Mouse (Mus musculus) forebrain, postnatal 0 days (tissue): ENCODE data around the gene Tcf20. TPM values are rescaled to one million over a fixed set of nuclear protein-coding genes. Genes with fewer than 3 reads are reported as not detected.
A peak's percentile ranks its signal among the peaks of the same experiment; 100 is the strongest.

ENCODE experiments used
- ATAC-seq: fragments of 200-750 bp; cut with Nextera tagmentation; 2 replicates; pipeline ENCODE4 v1.8.0; 2017; ENCODE audit warnings: mild to moderate bottlenecking, moderate library complexity
- DNase-seq: peaks from one replicate; pipeline ENCODE4 v3.0.0-alpha.2; 2015
- H3K27ac ChIP-seq: fragments of 300-500 bp; sonication (generic); 2 replicates; pipeline ENCODE4 v1.5.1; 2014; ENCODE audit warnings: low read depth, mild to moderate bottlenecking, antibody characterized with exemption, low read length, moderate library complexity, mixed read lengths
- H3K27me3 ChIP-seq: fragments of 300-500 bp; sonication (generic); 2 replicates; pipeline ENCODE4 v1.6.1; 2014; ENCODE audit warnings: mild to moderate bottlenecking, low read length, mixed read lengths; ENCODE audit not compliant: insufficient read depth
- H3K36me3 ChIP-seq: fragments of 300-500 bp; sonication (generic); 2 replicates; pipeline ENCODE4 v1.6.1; 2014; ENCODE audit warnings: mild to moderate bottlenecking, moderate library complexity; ENCODE audit not compliant: insufficient read depth
- H3K4me1 ChIP-seq: fragments of 300-500 bp; sonication (generic); 2 replicates; pipeline ENCODE4 v1.6.1; 2014; ENCODE audit warnings: antibody characterized with exemption; ENCODE audit not compliant: insufficient read depth
- H3K4me2 ChIP-seq: fragments of 300-500 bp; sonication (generic); 2 replicates; pipeline ENCODE4 v1.6.1; 2014; ENCODE audit warnings: low read depth, mild to moderate bottlenecking, moderate library complexity
- H3K4me3 ChIP-seq: fragments of 300-500 bp; sonication (generic); 2 replicates; pipeline ENCODE4 v1.5.1; 2014; ENCODE audit warnings: low read depth, low read length, mixed read lengths
- H3K9ac ChIP-seq: fragments of 300-500 bp; sonication (generic); 2 replicates; pipeline ENCODE4 v1.6.1; 2014; ENCODE audit warnings: mild to moderate bottlenecking
- H3K9me3 ChIP-seq: fragments of 300-500 bp; sonication (generic); 2 replicates; pipeline ENCODE4 v1.6.1; 2016; ENCODE audit warnings: low read length
- CTCF ChIP-seq: sonication (generic); IDR thresholded peaks from 2 replicates; pipeline ENCODE4 v1.5.1; 2016; ENCODE audit warnings: antibody characterized with exemption, control low read depth, low read depth
- WGBS: fragments of 180-500 bp; shearing (Covaris S2); extraction: QIAGEN DNeasy Blood & Tissue Kit; methylation state at CpG from one replicate; pipeline ENCODE4 v1.1.7; 2014; 5-methylcytosine and 5-hydroxymethylcytosine counted together
- polyA plus RNA-seq: library from polyadenylated mRNA; unstranded; fragments of >200 nt; fragmentation: Nextera tagmentation; extraction: Ambion mirVana; gene quantifications from 2 replicates; pipeline ENCODE4 v1.2.1, GENCODE M21; 2015
- total RNA-seq: library from RNA; depleted of rRNA; stranded (reverse); fragments of >200 nt; gene quantifications from 2 replicates; pipeline ENCODE4 v1.2.3, GENCODE M21; 2014

Tcf20 gene
- total and polyA plus RNA-seq, 2 experiments from 2014 or later = 12.2 to 150 TPM

DNA sequence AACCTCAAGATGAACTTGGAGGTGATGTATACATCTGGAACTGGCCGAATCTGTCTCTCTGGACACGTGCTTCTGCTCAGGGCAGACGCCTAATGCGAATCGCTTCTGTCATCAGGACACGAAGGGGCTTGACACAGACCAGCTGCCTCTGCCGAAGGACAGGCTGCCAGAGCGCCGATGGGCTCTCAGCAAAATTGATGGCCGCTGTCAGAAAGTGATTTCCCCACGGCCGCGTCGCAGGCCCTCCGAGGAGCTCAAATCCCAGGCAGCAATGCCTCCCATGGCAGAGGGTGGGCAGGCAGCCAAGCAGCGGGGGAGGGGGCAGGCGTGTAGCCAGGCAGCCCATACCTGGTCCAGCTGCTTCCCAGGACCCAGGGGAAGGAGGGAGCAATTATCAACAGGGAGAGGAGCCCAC lies 49.5 kb downstream of the Tcf20 start:
- DNase-seq = no peak
- no peaks in the 10 kb centered on the region for H3K36me3 ChIP-seq
- H3K4me2 ChIP-seq = peak overlapping the region; percentile 3; the same call in 1 of the 2 replicates
- H3K4me1 ChIP-seq = peaks cover 36% of the 10 kb centered on the region
- 14% methylated on average over 17 of the region's 17 CpGs for WGBS
- H3K9me3 ChIP-seq = no peaks in the 10 kb centered on the region
- H3K4me3 ChIP-seq = no peak overlapping the region
- ATAC-seq = no peak
- TF ChIP-seq CTCF = no peak
- no peaks in the 10 kb centered on the region for H3K27me3 ChIP-seq
- H3K27ac ChIP-seq = 0 out of 2 replicates have a peak overlapping the region, but pooled peaks have one; percentile 23
- 0 out of 2 replicates have a peak overlapping the region, but pooled peaks have one; percentile 28 for H3K9ac ChIP-seq

DNA sequence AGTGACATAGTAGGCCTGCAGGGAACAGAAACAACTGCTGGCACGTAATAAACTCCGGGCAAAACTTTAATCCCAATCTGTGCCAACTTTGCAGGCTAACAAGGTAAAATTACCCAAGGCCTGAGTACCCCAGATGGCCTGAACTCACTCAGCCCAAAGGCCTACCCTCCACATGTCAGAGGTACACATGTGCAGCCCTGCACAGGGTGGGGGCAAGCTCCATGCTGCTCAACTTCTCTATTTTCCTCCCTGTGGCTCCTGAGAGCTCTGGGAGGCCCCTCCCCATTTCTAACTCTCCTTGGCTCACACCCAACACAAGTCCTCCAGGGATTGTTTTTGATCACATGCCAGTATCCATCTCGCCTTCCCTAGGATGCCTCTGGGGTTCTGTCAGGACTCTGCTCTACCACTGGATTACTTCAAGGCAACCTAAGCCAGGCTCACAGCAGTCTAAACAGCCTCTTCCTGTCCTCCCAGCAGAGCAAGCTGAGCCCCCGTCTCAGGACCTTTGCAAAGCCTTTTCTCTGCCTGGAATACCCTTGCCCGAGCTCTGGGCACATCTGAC lies 50.2 kb downstream of the Tcf20 start:
- Histone ChIP-seq H3K36me3 (no peaks in the 10 kb centered on the region), H3K4me3 (no peak overlapping the region), H3K9ac (no peak overlapping the region), H3K27me3 (no peaks in the 10 kb centered on the region), H3K4me1 (peaks cover 37% of the 10 kb centered on the region), H3K4me2 (no peak overlapping the region), H3K27ac (0 out of 2 replicates have a peak overlapping the region, but pooled peaks have one; percentile 23), H3K9me3 (no peaks in the 10 kb centered on the region)
- 30% methylated on average over 5 of the region's 5 CpGs for WGBS
- DNase-seq (peak; percentile 60), ATAC-seq (no peak)
- no peak for TF ChIP-seq CTCF

DNA sequence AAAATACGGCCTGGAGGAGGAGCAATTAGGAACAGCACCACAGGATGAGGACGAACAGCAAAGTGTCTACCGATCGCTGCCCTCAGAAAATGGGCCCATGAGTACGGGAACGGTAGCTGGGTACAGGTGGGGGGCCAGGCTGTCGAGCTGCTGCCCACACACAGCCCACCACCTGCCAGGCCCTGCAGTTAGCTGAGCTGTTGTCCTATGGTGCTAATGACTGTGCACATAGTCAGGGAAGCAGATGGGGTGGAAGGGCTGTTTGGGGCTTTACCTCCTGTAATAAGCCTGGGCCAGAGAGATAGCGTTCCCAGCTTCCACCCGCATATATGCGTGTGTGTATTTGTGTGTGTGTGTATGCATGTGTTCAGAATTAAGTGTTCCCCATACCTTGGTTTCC lies 52.7 kb downstream of the Tcf20 start:
- ATAC-seq (no peak), DNase-seq (no peak)
- no peak for TF ChIP-seq CTCF
- WGBS = 59% methylated on average over 10 of the region's 10 CpGs
- no peak overlapping the region for H3K4me2 ChIP-seq
- H3K9me3 ChIP-seq = no peaks in the 10 kb centered on the region
- peaks cover 25% of the 10 kb centered on the region for H3K4me1 ChIP-seq
- H3K4me3 ChIP-seq = no peak overlapping the region
- no peak overlapping the region for H3K9ac ChIP-seq
- no peaks in the 10 kb centered on the region for H3K27me3 ChIP-seq
- H3K36me3 ChIP-seq = no peaks in the 10 kb centered on the region
- no peak overlapping the region for H3K27ac ChIP-seq

DNA sequence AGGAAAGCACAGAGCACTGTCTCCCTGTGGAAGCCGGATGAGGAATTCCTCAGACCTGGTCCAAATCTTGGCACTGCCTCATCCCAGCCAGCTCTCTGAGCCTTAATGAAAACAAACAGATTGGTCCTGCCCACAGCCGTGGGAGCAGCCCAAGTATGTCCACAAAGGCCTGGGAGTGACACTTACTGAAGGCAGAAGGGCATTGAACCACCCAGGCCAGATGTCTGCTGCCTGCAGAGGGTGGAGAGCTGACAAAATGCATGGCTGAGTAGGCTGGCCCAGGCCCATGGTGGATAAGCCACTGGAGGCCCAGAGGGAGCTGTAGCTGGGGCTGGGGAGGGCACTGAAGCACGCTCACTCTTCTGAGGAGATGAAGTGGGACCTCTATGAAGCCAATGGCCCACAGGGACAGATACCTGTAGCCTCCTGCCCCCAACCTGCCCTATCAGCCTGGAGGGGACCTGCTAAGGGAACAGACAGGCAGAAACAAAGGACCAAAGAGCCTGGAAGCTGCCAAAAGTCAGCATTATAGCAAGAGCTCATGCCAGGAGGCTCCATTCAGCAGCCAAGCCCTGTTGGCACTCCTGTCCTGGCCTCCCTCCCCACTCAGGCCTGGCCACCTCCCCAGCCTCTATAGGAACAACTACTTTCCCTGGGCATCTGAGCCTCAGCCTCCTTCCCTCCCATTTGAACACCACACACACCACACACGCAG lies 54.6 kb downstream of the Tcf20 start:
- TF ChIP-seq CTCF = no peak
- 28% methylated on average over 4 of the region's 4 CpGs for WGBS
- ATAC-seq = peak; percentile 64
- H3K36me3 ChIP-seq = no peaks in the 10 kb centered on the region
- H3K4me2 ChIP-seq = no peak overlapping the region
- no peaks in the 10 kb centered on the region for H3K9me3 ChIP-seq
- 0 out of 2 replicates have a peak overlapping the region, but pooled peaks have one; percentile 40 for H3K27ac ChIP-seq
- peak; percentile 46 for DNase-seq
- no peak overlapping the region for H3K4me3 ChIP-seq
- H3K4me1 ChIP-seq = peaks cover 37% of the 10 kb centered on the region
- no peaks in the 10 kb centered on the region for H3K27me3 ChIP-seq
- no peak overlapping the region for H3K9ac ChIP-seq

DNA sequence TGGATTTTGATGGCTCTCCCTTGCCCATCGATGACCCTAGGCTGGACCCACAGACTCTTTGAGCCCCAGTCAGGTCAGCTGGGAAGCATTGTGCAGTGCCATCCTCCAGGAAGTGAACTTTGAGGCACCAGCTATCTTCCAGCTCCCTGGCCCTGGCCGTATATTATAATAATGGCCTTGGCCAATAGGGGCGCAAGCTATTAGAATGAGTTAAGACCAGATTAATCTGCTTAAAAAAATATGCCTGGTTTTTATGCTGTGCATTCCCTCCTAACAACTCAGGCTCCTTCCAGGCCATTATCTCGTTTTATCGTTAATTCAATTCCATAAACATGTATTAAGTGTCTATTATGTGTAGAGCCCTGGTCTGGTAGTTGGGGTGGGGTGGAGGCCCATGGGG lies 56.2 kb downstream of the Tcf20 start:
- Histone ChIP-seq H3K4me1 (peaks cover 40% of the 10 kb centered on the region), H3K4me3 (no peak overlapping the region), H3K27me3 (no peaks in the 10 kb centered on the region), H3K27ac (no peak overlapping the region), H3K36me3 (no peaks in the 10 kb centered on the region), H3K9ac (no peak overlapping the region), H3K4me2 (no peak overlapping the region), H3K9me3 (no peaks in the 10 kb centered on the region)
- DNase-seq = no peak
- no peak for ATAC-seq
- WGBS = 89% methylated on average over 5 of the region's 5 CpGs
- no peak for TF ChIP-seq CTCF

DNA sequence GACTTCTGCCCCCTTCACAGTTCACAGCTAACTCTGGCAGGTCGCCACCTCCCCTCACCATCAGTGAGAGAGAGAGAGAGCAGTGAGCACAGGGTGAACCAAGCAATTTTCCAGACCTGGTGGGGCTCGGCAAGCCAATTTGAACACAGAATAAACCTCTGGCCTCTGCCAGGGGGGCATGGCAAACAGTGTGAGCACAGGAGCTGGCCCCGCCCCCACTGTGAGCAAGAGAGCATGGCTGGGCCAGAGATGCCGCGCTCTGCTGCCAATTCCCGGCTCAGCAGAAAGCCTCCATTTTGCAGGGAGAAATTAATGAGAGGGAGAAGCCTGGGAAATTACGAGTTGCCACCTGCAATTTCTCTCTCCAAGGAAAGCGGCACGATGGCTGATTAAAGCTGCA lies 58.1 kb downstream of the Tcf20 start:
- Histone ChIP-seq H3K27ac (peak overlapping the region; percentile 79), H3K9me3 (no peaks in the 10 kb centered on the region), H3K4me2 (0 out of 2 replicates have a peak overlapping the region, but pooled peaks have one; percentile 13), H3K9ac (0 out of 2 replicates have a peak overlapping the region, but pooled peaks have one; percentile 28), H3K36me3 (no peaks in the 10 kb centered on the region), H3K27me3 (no peaks in the 10 kb centered on the region), H3K4me3 (no peak overlapping the region), H3K4me1 (peaks cover 45% of the 10 kb centered on the region)
- no peak for TF ChIP-seq CTCF
- DNase-seq (peak; percentile 73), ATAC-seq (peak; percentile 59)
- WGBS = 16% methylated on average over 9 of the region's 9 CpGs

DNA sequence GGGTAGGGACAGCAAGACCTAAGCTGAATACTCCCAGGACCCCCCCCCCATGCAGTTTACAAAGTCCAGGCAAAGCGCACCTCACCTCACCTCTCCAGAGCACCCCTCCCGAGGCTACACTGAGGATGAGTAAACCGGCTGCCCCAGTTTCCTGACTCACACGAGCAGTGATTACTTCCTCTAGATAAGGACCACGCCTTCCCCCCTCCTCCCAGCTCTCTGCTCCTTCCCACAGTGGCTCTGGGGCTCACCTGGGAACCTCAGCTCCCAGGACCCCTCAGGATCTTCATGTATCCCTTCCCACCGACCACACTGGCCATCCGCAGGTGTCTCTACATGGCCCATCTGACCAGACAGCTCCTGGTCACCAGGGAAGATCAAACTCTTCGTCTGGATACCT lies 58.8 kb downstream of the Tcf20 start:
- 0 out of 2 replicates have a peak overlapping the region, but pooled peaks have one; percentile 28 for H3K9ac ChIP-seq
- no peaks in the 10 kb centered on the region for H3K9me3 ChIP-seq
- H3K4me1 ChIP-seq = peaks cover 49% of the 10 kb centered on the region
- H3K27me3 ChIP-seq = no peaks in the 10 kb centered on the region
- H3K4me3 ChIP-seq = no peak overlapping the region
- no peak overlapping the region for H3K4me2 ChIP-seq
- H3K36me3 ChIP-seq = no peaks in the 10 kb centered on the region
- H3K27ac ChIP-seq = no peak overlapping the region
- WGBS = 71% methylated on average over 8 of the region's 8 CpGs
- DNase-seq = no peak
- no peak for ATAC-seq
- no peak for TF ChIP-seq CTCF
